Mouse (Mus musculus) neural tube, embryonic 13.5 days (tissue): ENCODE data around the gene Gtpbp2. TPM values are rescaled to one million over a fixed set of nuclear protein-coding genes. Genes with fewer than 3 reads are reported as not detected.

Source experiments
- ATAC-seq: fragments of 200-750 bp; cut with Nextera tagmentation; 2 replicates; pipeline ENCODE4 v1.8.0; 2017; ENCODE audit warnings: low read depth, mild to moderate bottlenecking, moderate TSS enrichment, moderate library complexity
- H3K27ac ChIP-seq: fragments of 300-500 bp; sonication (generic); replicated peaks from 2 replicates; pipeline ENCODE4 v1.5.1; 2015; ENCODE audit warnings: moderate library complexity, mild to moderate bottlenecking, inconsistent platforms
- H3K27me3 ChIP-seq: fragments of 300-500 bp; sonication (generic); 2 replicates; pipeline ENCODE4 v1.6.1; 2015; ENCODE audit warnings: mild to moderate bottlenecking, inconsistent platforms
- H3K36me3 ChIP-seq: fragments of 300-500 bp; sonication (generic); 2 replicates; pipeline ENCODE4 v1.6.1; 2015; ENCODE audit warnings: mild to moderate bottlenecking, inconsistent platforms
- H3K4me1 ChIP-seq: fragments of 300-500 bp; sonication (generic); replicated peaks from 2 replicates; pipeline ENCODE4 v1.6.1; 2015; ENCODE audit warnings: inconsistent platforms
- H3K4me2 ChIP-seq: fragments of 300-500 bp; sonication (generic); 2 replicates; pipeline ENCODE4 v1.6.1; 2015; ENCODE audit warnings: inconsistent platforms, mild to moderate bottlenecking, moderate library complexity
- H3K4me3 ChIP-seq: fragments of 300-500 bp; sonication (generic); 2 replicates; pipeline ENCODE4 v1.5.1; 2015; ENCODE audit warnings: mild to moderate bottlenecking, inconsistent platforms
- H3K9ac ChIP-seq: fragments of 300-500 bp; sonication (generic); 2 replicates; pipeline ENCODE4 v1.6.1; 2015; ENCODE audit warnings: moderate library complexity, mild to moderate bottlenecking, inconsistent platforms
- H3K9me3 ChIP-seq: fragments of 300-500 bp; sonication (generic); 2 replicates; pipeline ENCODE4 v1.6.1; 2016; ENCODE audit warnings: inconsistent platforms
- WGBS: fragments of 180-500 bp; shearing (Covaris S2); methylation state at CpG from one replicate; pipeline ENCODE4 v1.1.7; 2015; 5-methylcytosine and 5-hydroxymethylcytosine counted together
- polyA plus RNA-seq: library from polyadenylated mRNA; unstranded; fragments of >200 nt; fragmentation: Nextera tagmentation; extraction: Ambion mirVana; gene quantifications from 2 replicates; pipeline ENCODE4 v1.2.1, GENCODE M21; 2015

Gene Gtpbp2
- polyA plus RNA-seq, 1 experiment from 2014 or later, result 35.9 TPM

- Histone ChIP-seq H3K4me2 (no peak overlapping the region), H3K4me3 (no peak overlapping the region), H3K9me3 (no peaks in the 10 kb centered on the region), H3K36me3 (peaks cover 55% of the 10 kb centered on the region), H3K9ac (no peak overlapping the region), H3K27ac (no peak overlapping the region), H3K27me3 (no peaks in the 10 kb centered on the region), H3K4me1 (no peaks in the 10 kb centered on the region)
- 82% methylated on average over 13 of the region's 13 CpGs for WGBS
- ATAC-seq, result no peak
These were observed 30.9 kb upstream of the Gtpbp2 start for GRCm38 (mm10) chr17:46129741-46130498.

- Histone ChIP-seq H3K4me3 (no peak overlapping the region), H3K27ac (no peak overlapping the region), H3K27me3 (no peaks in the 10 kb centered on the region), H3K9me3 (no peaks in the 10 kb centered on the region), H3K4me1 (no peaks in the 10 kb centered on the region), H3K36me3 (peaks cover 35% of the 10 kb centered on the region), H3K9ac (no peak overlapping the region), H3K4me2 (no peak overlapping the region)
- WGBS, result 14% methylated on average over 12 of the region's 12 CpGs
- ATAC-seq, result peak; percentile 70
These were observed 28.6 kb upstream of the Gtpbp2 start for GRCm38 (mm10) chr17:46132058-46132718.

GRCm38 (mm10) chr17:46132862-46133261 is 28.0 kb upstream of the Gtpbp2 start:
- 80% methylated on average over 8 of the region's 8 CpGs for WGBS
- Histone ChIP-seq H3K27ac (no peak overlapping the region), H3K9ac (no peak overlapping the region), H3K4me3 (no peak overlapping the region), H3K4me1 (no peaks in the 10 kb centered on the region), H3K9me3 (no peaks in the 10 kb centered on the region), H3K27me3 (no peaks in the 10 kb centered on the region), H3K36me3 (peaks cover 29% of the 10 kb centered on the region), H3K4me2 (no peak overlapping the region)
- ATAC-seq, result no peak

GRCm38 (mm10) chr17:46138563-46139236 is 22.1 kb upstream of the Gtpbp2 start:
- ATAC-seq, result no peak
- no peak overlapping the region for H3K9ac ChIP-seq
- H3K4me1 ChIP-seq, result peaks cover 8% of the 10 kb centered on the region
- 83% methylated on average over 8 of the region's 8 CpGs for WGBS
- H3K27me3 ChIP-seq, result 0 out of 2 replicates have a peak, but pooled peaks cover 4% of the 10 kb centered on the region
- H3K4me2 ChIP-seq, result no peak overlapping the region
- no peaks in the 10 kb centered on the region for H3K9me3 ChIP-seq
- 0 out of 2 replicates have a peak, but pooled peaks cover 3% of the 10 kb centered on the region for H3K36me3 ChIP-seq
- H3K4me3 ChIP-seq, result no peak overlapping the region
- H3K27ac ChIP-seq, result no peak overlapping the region

GRCm38 (mm10) chr17:46139872-46140271 is 21.0 kb upstream of the Gtpbp2 start:
- Histone ChIP-seq H3K9me3 (no peaks in the 10 kb centered on the region), H3K27me3 (0 out of 2 replicates have a peak, but pooled peaks cover 4% of the 10 kb centered on the region), H3K27ac (no peak overlapping the region), H3K4me3 (no peak overlapping the region), H3K4me2 (no peak overlapping the region), H3K36me3 (0 out of 2 replicates have a peak, but pooled peaks cover 3% of the 10 kb centered on the region), H3K9ac (no peak overlapping the region), H3K4me1 (peaks cover 15% of the 10 kb centered on the region)
- ATAC-seq, result no peak
- 81% methylated on average over 3 of the region's 3 CpGs for WGBS

GRCm38 (mm10) chr17:46143578-46144423 is 17.0 kb upstream of the Gtpbp2 start, which contains the start of gene Rsph9:
Rsph9 (minus strand) TSS chr17:46144216.
- H3K27me3 ChIP-seq, result 0 out of 2 replicates have a peak, but pooled peaks cover 4% of the 10 kb centered on the region
- no peak within 1 kb of the TSS for H3K27ac ChIP-seq
- H3K9me3 ChIP-seq, result no peaks in the 10 kb centered on the region
- H3K9ac ChIP-seq, result peak within 1 kb of the TSS; percentile 60
- ATAC-seq, result peak; percentile 95
- WGBS, result 7% methylated on average over 37 of the region's 37 CpGs
- peak within 1 kb of the TSS; percentile 70 for H3K4me2 ChIP-seq
- peak within 1 kb of the TSS; percentile 44 for H3K4me3 ChIP-seq
- peaks cover 15% of the 10 kb centered on the region for H3K4me1 ChIP-seq
- peaks cover 32% of the 10 kb centered on the region for H3K36me3 ChIP-seq

- H3K27me3 ChIP-seq, result no peaks in the 10 kb centered on the region
- 9% methylated on average over 33 of the region's 33 CpGs for WGBS
- H3K9ac ChIP-seq, result peak within 1 kb of the TSS; percentile 82
- ATAC-seq, result peak; percentile 86
- peaks cover 15% of the 10 kb centered on the region for H3K36me3 ChIP-seq
- peak within 1 kb of the TSS; percentile 86 for H3K4me2 ChIP-seq
- no peaks in the 10 kb centered on the region for H3K9me3 ChIP-seq
- peak within 1 kb of the TSS; percentile 54; the same call in 1 of the 2 replicates for H3K27ac ChIP-seq
- peaks cover 22% of the 10 kb centered on the region for H3K4me1 ChIP-seq
- peak within 1 kb of the TSS; percentile 57 for H3K4me3 ChIP-seq
These were observed 7.7 kb upstream of the Gtpbp2 start, which contains the start of gene Mad2l1bp for GRCm38 (mm10) chr17:46152847-46153782. Mad2l1bp (minus strand) TSS chr17:46153553.

- Histone ChIP-seq H3K36me3 (peaks cover 3% of the 10 kb centered on the region; the same call in 1 of the 2 replicates), H3K4me2 (no peak overlapping the region), H3K9ac (no peak overlapping the region), H3K27ac (no peak overlapping the region), H3K4me3 (no peak overlapping the region), H3K27me3 (no peaks in the 10 kb centered on the region), H3K9me3 (no peaks in the 10 kb centered on the region), H3K4me1 (peaks cover 22% of the 10 kb centered on the region)
- no peak for ATAC-seq
- WGBS, result 99% methylated on average over 3 of the region's 3 CpGs
These were observed 6.5 kb upstream of the Gtpbp2 start for GRCm38 (mm10) chr17:46154336-46154735.

- H3K9ac ChIP-seq, result no peak overlapping the region
- peaks cover 24% of the 10 kb centered on the region for H3K4me1 ChIP-seq
- H3K27ac ChIP-seq, result no peak overlapping the region
- H3K9me3 ChIP-seq, result no peaks in the 10 kb centered on the region
- 90% methylated on average over 5 of the region's 5 CpGs for WGBS
- no peaks in the 10 kb centered on the region for H3K27me3 ChIP-seq
- ATAC-seq, result no peak
- H3K4me3 ChIP-seq, result no peak overlapping the region
- no peak overlapping the region for H3K4me2 ChIP-seq
- no peaks in the 10 kb centered on the region for H3K36me3 ChIP-seq
These were observed 4.2 kb upstream of the Gtpbp2 start for GRCm38 (mm10) chr17:46156680-46157079.

GRCm38 (mm10) chr17:46157131-46157530 is 3.7 kb upstream of the Gtpbp2 start:
- H3K27ac ChIP-seq, result no peak overlapping the region
- no peak overlapping the region for H3K4me2 ChIP-seq
- H3K9me3 ChIP-seq, result no peaks in the 10 kb centered on the region
- no peaks in the 10 kb centered on the region for H3K27me3 ChIP-seq
- 86% methylated on average over 8 of the region's 8 CpGs for WGBS
- H3K4me3 ChIP-seq, result no peak overlapping the region
- no peak overlapping the region for H3K9ac ChIP-seq
- H3K36me3 ChIP-seq, result no peaks in the 10 kb centered on the region
- H3K4me1 ChIP-seq, result peaks cover 24% of the 10 kb centered on the region
- no peak for ATAC-seq
